8 mouse cellular contexts compared by ENCODE assay signal in genomic region chr11:62645732-62646494, GRCm38 (mm10). TPM values are rescaled to one million over a fixed set of nuclear protein-coding genes. Genes with fewer than 3 reads are reported as not detected.
A peak's percentile ranks its signal among the peaks of the same experiment; 100 is the strongest.
DNase-seq lines count a peak whose midpoint lies in the region; ATAC-seq and TF ChIP-seq lines count a peak whose summit lies in the region.

No protein-coding gene starts in this region.

- H3K4me3 ChIP-seq in forebrain, embryonic 12.5 days (replicated peaks): peak overlapping the region; percentile 78
- H3K4me3 ChIP-seq in hindbrain, embryonic 10.5 days: peak overlapping the region; percentile 86
- peak overlapping the region; percentile 76 for H3K4me3 ChIP-seq in limb, embryonic 14.5 days (replicated peaks; ENCODE audit: low read length)
- peak overlapping the region; percentile 84 for H3K4me3 ChIP-seq in midbrain, embryonic 15.5 days
- no peak overlapping the region for H3K4me3 ChIP-seq in cerebellum, adult 2 months (replicated peaks; ENCODE audit: insufficient read depth, low read depth, low read length)

- H3K27ac ChIP-seq in forebrain, embryonic 12.5 days: peak overlapping the region; percentile 37; the same call in 1 of the 2 replicates
- peak overlapping the region; percentile 69 for H3K27ac ChIP-seq in hindbrain, embryonic 10.5 days
- H3K27ac ChIP-seq in limb, embryonic 14.5 days (replicated peaks; ENCODE audit: low read depth, low read length): peak overlapping the region; percentile 62
- H3K27ac ChIP-seq in midbrain, embryonic 15.5 days: peak overlapping the region; percentile 48; the same call in 1 of the 2 replicates
- no peak overlapping the region for H3K27ac ChIP-seq in cerebellum, adult 2 months (ENCODE audit: insufficient read depth, low read length)

- peak overlapping the region; percentile 99 for H3K4me2 ChIP-seq in forebrain, embryonic 12.5 days
- H3K4me2 ChIP-seq in limb, embryonic 14.5 days (replicated peaks; ENCODE audit: low read depth, low read length, severe bottlenecking): peak overlapping the region; percentile 90
- peak overlapping the region; percentile 84 for H3K4me2 ChIP-seq in midbrain, embryonic 15.5 days

- no peaks in the 10 kb centered on the region for H3K27me3 ChIP-seq in forebrain, embryonic 12.5 days
- H3K27me3 ChIP-seq in hindbrain, embryonic 10.5 days (ENCODE audit: insufficient read depth, poor library complexity, severe bottlenecking): no peaks in the 10 kb centered on the region
- no peaks in the 10 kb centered on the region for H3K27me3 ChIP-seq in limb, embryonic 14.5 days (ENCODE audit: control insufficient read depth, insufficient read depth, low read length)
- no peaks in the 10 kb centered on the region for H3K27me3 ChIP-seq in midbrain, embryonic 15.5 days (replicated peaks)
- H3K27me3 ChIP-seq in cerebellum, adult 2 months (ENCODE audit: control insufficient read depth, insufficient read depth, low read length): no peaks in the 10 kb centered on the region

- H3K9ac ChIP-seq in forebrain, embryonic 12.5 days: peak overlapping the region; percentile 38
- 0 out of 2 replicates have a peak overlapping the region, but pooled peaks have one; percentile 34 for H3K9ac ChIP-seq in limb, embryonic 14.5 days (ENCODE audit: low read depth, low read length, severe bottlenecking)
- no peak overlapping the region for H3K9ac ChIP-seq in midbrain, embryonic 15.5 days

- peak; percentile 50 for DNase-seq in urinary bladder, postnatal 14 days (ENCODE audit: low spot score)
- no peak for DNase-seq in urinary bladder, adult 18-20 months (ENCODE audit: low spot score in 2 of 2)
- no peak for DNase-seq in hindbrain, embryonic 10.5 days (ENCODE audit: low spot score)
- peak; percentile 59 for DNase-seq in limb, embryonic 14.5 days (ENCODE audit: low spot score)
- no peak for DNase-seq in adipocyte (ENCODE audit: low spot score)
- no peak for DNase-seq in cerebellum, adult 2 months

- TF ChIP-seq POLR2A in limb, embryonic 14.5 days (IDR thresholded peaks at IDR 0.05; ENCODE audit: borderline replicate concordance, extremely low read depth, insufficient read depth, insufficient read length): no peak
- no peak for TF ChIP-seq POLR2A in cerebellum, adult 2 months (IDR thresholded peaks at IDR 0.05; ENCODE audit: borderline replicate concordance, insufficient read depth, low read length)

- no peaks in the 10 kb centered on the region for H3K9me3 ChIP-seq in forebrain, embryonic 12.5 days
- H3K9me3 ChIP-seq in hindbrain, embryonic 10.5 days: no peaks in the 10 kb centered on the region
- no peaks in the 10 kb centered on the region for H3K9me3 ChIP-seq in limb, embryonic 14.5 days (ENCODE audit: control insufficient read depth, low read length)
- H3K9me3 ChIP-seq in midbrain, embryonic 15.5 days: no peaks in the 10 kb centered on the region

- no peak for TF ChIP-seq CTCF in cerebellum, adult 2 months (IDR thresholded peaks at IDR 0.05; ENCODE audit: borderline replicate concordance, insufficient read depth, low read depth, low read length)

- WGBS in forebrain, embryonic 12.5 days: 49% methylated on average over 8 of the region's 8 CpGs
- WGBS in hindbrain, embryonic 10.5 days: 55% methylated on average over 8 of the region's 8 CpGs
- WGBS in limb, embryonic 14.5 days: 20% methylated on average over 8 of the region's 8 CpGs
- 34% methylated on average over 8 of the region's 8 CpGs for WGBS in midbrain, embryonic 15.5 days
- 50% methylated on average over 8 of the region's 8 CpGs for WGBS in cerebellum, adult 2 months

- peaks cover 63% of the 10 kb centered on the region for H3K4me1 ChIP-seq in forebrain, embryonic 12.5 days
- H3K4me1 ChIP-seq in hindbrain, embryonic 10.5 days (replicated peaks): peaks cover 80% of the 10 kb centered on the region
- peaks cover 61% of the 10 kb centered on the region for H3K4me1 ChIP-seq in limb, embryonic 14.5 days (ENCODE audit: control insufficient read depth, insufficient read depth, low read length)
- peaks cover 57% of the 10 kb centered on the region for H3K4me1 ChIP-seq in midbrain, embryonic 15.5 days
- H3K4me1 ChIP-seq in cerebellum, adult 2 months (ENCODE audit: control insufficient read depth, insufficient read depth, low read length): peaks cover 9% of the 10 kb centered on the region

- no peaks in the 10 kb centered on the region for H3K36me3 ChIP-seq in forebrain, embryonic 12.5 days (replicated peaks)
- no peaks in the 10 kb centered on the region for H3K36me3 ChIP-seq in hindbrain, embryonic 10.5 days
- no peaks in the 10 kb centered on the region for H3K36me3 ChIP-seq in limb, embryonic 14.5 days (ENCODE audit: control insufficient read depth, insufficient read depth, low read length)
- H3K36me3 ChIP-seq in midbrain, embryonic 15.5 days (replicated peaks): no peaks in the 10 kb centered on the region

- no peak for ATAC-seq in forebrain, embryonic 12.5 days (ENCODE audit: low FRiP score)
- 0 out of 2 replicates have a peak, but pooled peaks have one; percentile 10 for ATAC-seq in limb, embryonic 14.5 days (ENCODE audit: low FRiP score, low read depth)
- ATAC-seq in midbrain, embryonic 15.5 days (replicated peaks): no peak

RNA-seq across cellular contexts. Expression of gene Lrrc75a, which starts 2.4 kb away (rescaled TPM):
- 12.6 and 15.1 TPM in 2 replicates for polyA plus RNA-seq in forebrain, embryonic 12.5 days (2016; fragmentation: Nextera tagmentation; extraction: Ambion mirVana)
- polyA plus RNA-seq in hindbrain, embryonic 10.5 days (2016; fragmentation: Nextera tagmentation; extraction: Ambion mirVana): 12.6 and 15.0 TPM in 2 replicates
- polyA plus RNA-seq in limb, embryonic 14.5 days (2012; rRNA removed): 19.2 and 25.6 TPM in 2 replicates
- polyA plus RNA-seq in limb, embryonic 14.5 days (2014; fragmentation: Nextera tagmentation; extraction: Ambion mirVana): 13.7 and 20.5 TPM in 2 replicates
- polyA plus RNA-seq in midbrain, embryonic 15.5 days (2015; fragmentation: Nextera tagmentation; extraction: Ambion mirVana): 12.1 and 12.4 TPM in 2 replicates
- polyA plus RNA-seq in cerebellum, adult 2 months (2012; rRNA removed): 5.9 and 6.5 TPM in 2 replicates

RNA-seq across cellular contexts. Expression of gene Mmgt2, which starts 2.6 kb away (rescaled TPM):
- 36.8 and 38.1 TPM in 2 replicates for polyA plus RNA-seq in forebrain, embryonic 12.5 days (2016; fragmentation: Nextera tagmentation; extraction: Ambion mirVana)
- polyA plus RNA-seq in hindbrain, embryonic 10.5 days (2016; fragmentation: Nextera tagmentation; extraction: Ambion mirVana): 36.1 and 47.3 TPM in 2 replicates
- 69.7 and 87.4 TPM in 2 replicates for polyA plus RNA-seq in limb, embryonic 14.5 days (2012; rRNA removed)
- polyA plus RNA-seq in limb, embryonic 14.5 days (2014; fragmentation: Nextera tagmentation; extraction: Ambion mirVana): 56.9 and 66.1 TPM in 2 replicates
- 21.6 and 23.3 TPM in 2 replicates for polyA plus RNA-seq in midbrain, embryonic 15.5 days (2015; fragmentation: Nextera tagmentation; extraction: Ambion mirVana)
- polyA plus RNA-seq in cerebellum, adult 2 months (2012; rRNA removed): 19.8 and 28.0 TPM in 2 replicates

Comparison
In these comparisons a context has a peak if more than half of its experiments do, and no peak if none do; other contexts are left out.
1. DNase-seq: peak in urinary bladder, postnatal 14 days (single experiment) and limb, embryonic 14.5 days (single experiment); none in urinary bladder, adult 18-20 months (0 of 2), hindbrain, embryonic 10.5 days (single experiment), adipocyte (single experiment) and cerebellum, adult 2 months (0 of 2).
2. Peak in every context shown above with its lines, with median percentiles within 50 percentile points of each other: H3K4me2 ChIP-seq.